Mouse (Mus musculus) limb, embryonic 13.5 days (tissue): ENCODE data around the gene Kctd2. TPM values are rescaled to one million over a fixed set of nuclear protein-coding genes. Genes with fewer than 3 reads are reported as not detected.

ENCODE experiments used
- microRNA-seq: library from miRNA; unstranded; fragments of <30 nt; microRNA quantifications from one replicate; pipeline ENCODE4, GENCODE M21; 2016
- polyA plus RNA-seq: library from polyadenylated mRNA; unstranded; fragments of >200 nt; fragmentation: Nextera tagmentation; extraction: Ambion mirVana; gene quantifications from 2 replicates; pipeline ENCODE4 v1.2.1, GENCODE M21; 2015

Gene Kctd2
- polyA plus RNA-seq, 1 experiment from 2014 or later = 16.1 TPM

Small RNAs within 50 kb of the gene (microRNA-seq; reads per million reads assigned to microRNA genes)
- gene Mir3968 = 0.87 reads per million

Other genes with a start within 250 kb of the Kctd2 start
- gene Tmem104, start 232.6 kb upstream of the Kctd2 start, polyA plus RNA-seq = 10.9 and 11.4 TPM in 2 replicates
- gene Nat9, start 232.3 kb upstream of the Kctd2 start, polyA plus RNA-seq = 25.7 and 26.2 TPM in 2 replicates
- 0.05 and 0.09 TPM in 2 replicates for gene Grin2c, start 152.9 kb upstream of the Kctd2 start, polyA plus RNA-seq
- 15.3 and 16.0 TPM in 2 replicates for gene Fdxr, start 143.1 kb upstream of the Kctd2 start, polyA plus RNA-seq
- gene Fads6, start 122.5 kb upstream of the Kctd2 start, polyA plus RNA-seq = 0.09 and 0.15 TPM in 2 replicates
- gene Otop2, start 113.0 kb upstream of the Kctd2 start, polyA plus RNA-seq = 0.11 TPM in 1 of 2 replicates, not detected in the other
- not detected in 2 replicates for gene Ush1g, start 98.1 kb upstream of the Kctd2 start, polyA plus RNA-seq
- gene Otop3, start 85.4 kb upstream of the Kctd2 start, polyA plus RNA-seq = not detected in 2 replicates
- gene Hid1, start 52.4 kb upstream of the Kctd2 start, polyA plus RNA-seq = 2.4 and 3.2 TPM in 2 replicates
- gene Cdr2l, start 38.2 kb upstream of the Kctd2 start, polyA plus RNA-seq = 11.3 and 11.4 TPM in 2 replicates
- gene Mrpl58, start 16.4 kb upstream of the Kctd2 start, polyA plus RNA-seq = 174 and 178 TPM in 2 replicates
- gene Atp5h, start 166 bp upstream of the Kctd2 start, polyA plus RNA-seq = 942 TPM in 2 replicates
- gene Trim80, start 20.4 kb downstream of the Kctd2 start, polyA plus RNA-seq = 0.08 TPM in 1 of 2 replicates, not detected in the other
- gene Slc16a5, start 42.3 kb downstream of the Kctd2 start, polyA plus RNA-seq = 0.15 and 0.19 TPM in 2 replicates
- 9.3 and 10.2 TPM in 2 replicates for gene Armc7, start 55.5 kb downstream of the Kctd2 start, polyA plus RNA-seq
- gene Nt5c, start 71.7 kb downstream of the Kctd2 start, polyA plus RNA-seq = 65.4 and 75.4 TPM in 2 replicates
- gene Jpt1, start 94.3 kb downstream of the Kctd2 start, polyA plus RNA-seq = 557 and 558 TPM in 2 replicates
- gene Sumo2, start 116.1 kb downstream of the Kctd2 start, polyA plus RNA-seq = 1,169 and 1,249 TPM in 2 replicates
- 184 and 186 TPM in 2 replicates for gene Nup85, start 144.3 kb downstream of the Kctd2 start, polyA plus RNA-seq
- 91.6 and 93.5 TPM in 2 replicates for gene Mrps7, start 183.8 kb downstream of the Kctd2 start, polyA plus RNA-seq
- gene Gga3, start 183.9 kb downstream of the Kctd2 start, polyA plus RNA-seq = 18.1 and 20.9 TPM in 2 replicates
- gene Mif4gd, start 192.8 kb downstream of the Kctd2 start, polyA plus RNA-seq = 18.8 and 19.8 TPM in 2 replicates
- 28.5 and 30.2 TPM in 2 replicates for gene Slc25a19, start 208.2 kb downstream of the Kctd2 start, polyA plus RNA-seq